Mouse (Mus musculus): Measurements from ENCODE around the gene Tpk1. TPM values are rescaled to one million over a fixed set of nuclear protein-coding genes. Genes with fewer than 3 reads are reported as not detected.
A peak's percentile ranks its signal among the peaks of the same experiment; 100 is the strongest.

Gene Tpk1
- polyA plus RNA-seq, 1 experiment from 2014 or later, result 8.2 TPM

- no peak overlapping the region for H3K4me3 ChIP-seq (ENCODE audit: low read depth, low read length)
- no peak for DNase-seq (ENCODE audit: low spot score)
- no peak overlapping the region for H3K27ac ChIP-seq (replicated peaks; ENCODE audit: low read depth, low read length)
- 77% methylated on average over 4 of the region's 4 CpGs for WGBS
- no peak overlapping the region for H3K9ac ChIP-seq (ENCODE audit: low read depth, low read length)
- no peaks in the 10 kb centered on the region for H3K4me1 ChIP-seq (ENCODE audit: control insufficient read depth, insufficient read depth, low read length)
- H3K27me3 ChIP-seq (replicated peaks; ENCODE audit: control insufficient read depth, insufficient read depth, low read length), result no peaks in the 10 kb centered on the region
- no peak for ATAC-seq (ENCODE audit: low read depth)
- H3K9me3 ChIP-seq (ENCODE audit: control insufficient read depth, low read length), result no peaks in the 10 kb centered on the region
- H3K4me2 ChIP-seq (ENCODE audit: low read depth, low read length), result no peak overlapping the region
- no peaks in the 10 kb centered on the region for H3K36me3 ChIP-seq (ENCODE audit: control insufficient read depth, insufficient read depth, low read length)
Observed at GRCm38 (mm10) chr6:43562474-43562873, 103.6 kb downstream of the Tpk1 start.

GRCm38 (mm10) chr6:43551410-43551809 lies 114.7 kb downstream of the Tpk1 start:
- H3K4me1 ChIP-seq (ENCODE audit: control insufficient read depth, insufficient read depth, low read length), result no peaks in the 10 kb centered on the region
- H3K27me3 ChIP-seq (replicated peaks; ENCODE audit: control insufficient read depth, insufficient read depth, low read length), result no peaks in the 10 kb centered on the region
- DNase-seq (ENCODE audit: low spot score) (no peak), ATAC-seq (ENCODE audit: low read depth) (no peak)
- H3K9ac ChIP-seq (ENCODE audit: low read depth, low read length), result no peak overlapping the region
- H3K4me2 ChIP-seq (ENCODE audit: low read depth, low read length), result no peak overlapping the region
- 83% methylated on average over 1 of the region's 1 CpGs for WGBS
- H3K36me3 ChIP-seq (ENCODE audit: control insufficient read depth, insufficient read depth, low read length), result no peaks in the 10 kb centered on the region
- no peak overlapping the region for H3K27ac ChIP-seq (replicated peaks; ENCODE audit: low read depth, low read length)
- no peak overlapping the region for H3K4me3 ChIP-seq (ENCODE audit: low read depth, low read length)
- no peaks in the 10 kb centered on the region for H3K9me3 ChIP-seq (ENCODE audit: control insufficient read depth, low read length)

- Histone ChIP-seq H3K27ac (replicated peaks; ENCODE audit: low read depth, low read length) (no peak overlapping the region), H3K9ac (ENCODE audit: low read depth, low read length) (no peak overlapping the region), H3K4me1 (ENCODE audit: control insufficient read depth, insufficient read depth, low read length) (no peaks in the 10 kb centered on the region), H3K27me3 (replicated peaks; ENCODE audit: control insufficient read depth, insufficient read depth, low read length) (no peaks in the 10 kb centered on the region), H3K4me3 (ENCODE audit: low read depth, low read length) (no peak overlapping the region), H3K9me3 (ENCODE audit: control insufficient read depth, low read length) (no peaks in the 10 kb centered on the region), H3K36me3 (ENCODE audit: control insufficient read depth, insufficient read depth, low read length) (no peaks in the 10 kb centered on the region), H3K4me2 (ENCODE audit: low read depth, low read length) (no peak overlapping the region)
- 80% methylated on average over 1 of the region's 1 CpGs for WGBS
- no peak for ATAC-seq (ENCODE audit: low read depth)
- no peak for DNase-seq (ENCODE audit: low spot score)
Observed at GRCm38 (mm10) chr6:43546537-43546936, 119.5 kb downstream of the Tpk1 start.

- Histone ChIP-seq H3K4me2 (ENCODE audit: low read depth, low read length) (no peak overlapping the region), H3K27ac (replicated peaks; ENCODE audit: low read depth, low read length) (no peak overlapping the region), H3K36me3 (ENCODE audit: control insufficient read depth, insufficient read depth, low read length) (no peaks in the 10 kb centered on the region), H3K27me3 (replicated peaks; ENCODE audit: control insufficient read depth, insufficient read depth, low read length) (no peaks in the 10 kb centered on the region), H3K9me3 (ENCODE audit: control insufficient read depth, low read length) (no peaks in the 10 kb centered on the region), H3K9ac (ENCODE audit: low read depth, low read length) (no peak overlapping the region), H3K4me3 (ENCODE audit: low read depth, low read length) (no peak overlapping the region), H3K4me1 (ENCODE audit: control insufficient read depth, insufficient read depth, low read length) (no peaks in the 10 kb centered on the region)
- DNase-seq (ENCODE audit: low spot score) (peak; percentile 23), ATAC-seq (ENCODE audit: low read depth) (no peak)
- WGBS, result 66% methylated on average over 2 of the region's 2 CpGs
Observed at GRCm38 (mm10) chr6:43537252-43537870, 128.7 kb downstream of the Tpk1 start.

GRCm38 (mm10) chr6:43535459-43535858 lies 130.6 kb downstream of the Tpk1 start:
- no peaks in the 10 kb centered on the region for H3K4me1 ChIP-seq (ENCODE audit: control insufficient read depth, insufficient read depth, low read length)
- no peak overlapping the region for H3K9ac ChIP-seq (ENCODE audit: low read depth, low read length)
- no peaks in the 10 kb centered on the region for H3K9me3 ChIP-seq (ENCODE audit: control insufficient read depth, low read length)
- no peaks in the 10 kb centered on the region for H3K27me3 ChIP-seq (replicated peaks; ENCODE audit: control insufficient read depth, insufficient read depth, low read length)
- WGBS, result 77% methylated on average over 2 of the region's 2 CpGs
- no peaks in the 10 kb centered on the region for H3K36me3 ChIP-seq (ENCODE audit: control insufficient read depth, insufficient read depth, low read length)
- no peak overlapping the region for H3K4me2 ChIP-seq (ENCODE audit: low read depth, low read length)
- ATAC-seq (ENCODE audit: low read depth) (no peak), DNase-seq (ENCODE audit: low spot score) (no peak)
- no peak overlapping the region for H3K27ac ChIP-seq (replicated peaks; ENCODE audit: low read depth, low read length)
- H3K4me3 ChIP-seq (ENCODE audit: low read depth, low read length), result no peak overlapping the region

GRCm38 (mm10) chr6:43533323-43533722 lies 132.8 kb downstream of the Tpk1 start:
- H3K27me3 ChIP-seq (replicated peaks; ENCODE audit: control insufficient read depth, insufficient read depth, low read length), result no peaks in the 10 kb centered on the region
- H3K27ac ChIP-seq (replicated peaks; ENCODE audit: low read depth, low read length), result no peak overlapping the region
- H3K9me3 ChIP-seq (ENCODE audit: control insufficient read depth, low read length), result no peaks in the 10 kb centered on the region
- H3K4me1 ChIP-seq (ENCODE audit: control insufficient read depth, insufficient read depth, low read length), result 0 out of 2 replicates have a peak, but pooled peaks cover 5% of the 10 kb centered on the region
- no peak overlapping the region for H3K4me3 ChIP-seq (ENCODE audit: low read depth, low read length)
- ATAC-seq (ENCODE audit: low read depth), result no peak
- DNase-seq (ENCODE audit: low spot score), result no peak
- no peak overlapping the region for H3K4me2 ChIP-seq (ENCODE audit: low read depth, low read length)
- H3K9ac ChIP-seq (ENCODE audit: low read depth, low read length), result no peak overlapping the region
- H3K36me3 ChIP-seq (ENCODE audit: control insufficient read depth, insufficient read depth, low read length), result no peaks in the 10 kb centered on the region

- WGBS, result 79% methylated on average over 3 of the region's 3 CpGs
- no peak for DNase-seq (ENCODE audit: low spot score)
- H3K4me3 ChIP-seq (ENCODE audit: low read depth, low read length), result no peak overlapping the region
- ATAC-seq (ENCODE audit: low read depth), result no peak
- H3K27ac ChIP-seq (replicated peaks; ENCODE audit: low read depth, low read length), result no peak overlapping the region
- H3K36me3 ChIP-seq (ENCODE audit: control insufficient read depth, insufficient read depth, low read length), result no peaks in the 10 kb centered on the region
- no peaks in the 10 kb centered on the region for H3K9me3 ChIP-seq (ENCODE audit: control insufficient read depth, low read length)
- H3K27me3 ChIP-seq (replicated peaks; ENCODE audit: control insufficient read depth, insufficient read depth, low read length), result no peaks in the 10 kb centered on the region
- H3K4me2 ChIP-seq (ENCODE audit: low read depth, low read length), result no peak overlapping the region
- no peak overlapping the region for H3K9ac ChIP-seq (ENCODE audit: low read depth, low read length)
- 0 out of 2 replicates have a peak, but pooled peaks cover 5% of the 10 kb centered on the region for H3K4me1 ChIP-seq (ENCODE audit: control insufficient read depth, insufficient read depth, low read length)
Observed at GRCm38 (mm10) chr6:43532822-43533221, 133.3 kb downstream of the Tpk1 start.

GRCm38 (mm10) chr6:43531996-43532395 lies 134.1 kb downstream of the Tpk1 start:
- H3K9me3 ChIP-seq (ENCODE audit: control insufficient read depth, low read length), result no peaks in the 10 kb centered on the region
- 0 out of 2 replicates have a peak, but pooled peaks cover 5% of the 10 kb centered on the region for H3K4me1 ChIP-seq (ENCODE audit: control insufficient read depth, insufficient read depth, low read length)
- H3K4me2 ChIP-seq (ENCODE audit: low read depth, low read length), result no peak overlapping the region
- ATAC-seq (ENCODE audit: low read depth), result no peak
- no peaks in the 10 kb centered on the region for H3K27me3 ChIP-seq (replicated peaks; ENCODE audit: control insufficient read depth, insufficient read depth, low read length)
- no peak overlapping the region for H3K9ac ChIP-seq (ENCODE audit: low read depth, low read length)
- no peak overlapping the region for H3K4me3 ChIP-seq (ENCODE audit: low read depth, low read length)
- no peak for DNase-seq (ENCODE audit: low spot score)
- no peaks in the 10 kb centered on the region for H3K36me3 ChIP-seq (ENCODE audit: control insufficient read depth, insufficient read depth, low read length)
- no peak overlapping the region for H3K27ac ChIP-seq (replicated peaks; ENCODE audit: low read depth, low read length)

- no peak overlapping the region for H3K4me2 ChIP-seq (ENCODE audit: low read depth, low read length)
- H3K27ac ChIP-seq (replicated peaks; ENCODE audit: low read depth, low read length), result 0 out of 2 replicates have a peak overlapping the region, but pooled peaks have one; percentile 39
- no peaks in the 10 kb centered on the region for H3K27me3 ChIP-seq (replicated peaks; ENCODE audit: control insufficient read depth, insufficient read depth, low read length)
- 44% methylated on average over 3 of the region's 3 CpGs for WGBS
- ATAC-seq (ENCODE audit: low read depth), result 0 out of 2 replicates have a peak, but pooled peaks have one; percentile 30
- no peaks in the 10 kb centered on the region for H3K36me3 ChIP-seq (ENCODE audit: control insufficient read depth, insufficient read depth, low read length)
- peak; percentile 70 for DNase-seq (ENCODE audit: low spot score)
- no peak overlapping the region for H3K4me3 ChIP-seq (ENCODE audit: low read depth, low read length)
- H3K9me3 ChIP-seq (ENCODE audit: control insufficient read depth, low read length), result no peaks in the 10 kb centered on the region
- 0 out of 2 replicates have a peak, but pooled peaks cover 5% of the 10 kb centered on the region for H3K4me1 ChIP-seq (ENCODE audit: control insufficient read depth, insufficient read depth, low read length)
- no peak overlapping the region for H3K9ac ChIP-seq (ENCODE audit: low read depth, low read length)
Observed at GRCm38 (mm10) chr6:43528996-43529395, 137.1 kb downstream of the Tpk1 start.
